Mouse (Mus musculus) mesoderm, embryonic 11.5 days (tissue): Measurements from ENCODE around the gene Kcnj6.

Experiments used
- DNase-seq: peaks from one replicate; pipeline ENCODE4 v3.0.0-alpha.2; 2012; ENCODE audit warnings: low read depth, low spot score

Gene Kcnj6

GRCm38 (mm10) chr16:94717051-94717450, 280.4 kb downstream of the Kcnj6 start:
- DNase-seq: no peak

- peak; percentile 80 for DNase-seq
These were observed 283.0 kb downstream of the Kcnj6 start for GRCm38 (mm10) chr16:94714483-94714882.

GRCm38 (mm10) chr16:94713480-94714094, 283.9 kb downstream of the Kcnj6 start:
- peak; percentile 85 for DNase-seq

- no peak for DNase-seq
These were observed 295.5 kb downstream of the Kcnj6 start for GRCm38 (mm10) chr16:94701971-94702370.

GRCm38 (mm10) chr16:94701141-94701540, 296.4 kb downstream of the Kcnj6 start:
- no peak for DNase-seq
